Mouse (Mus musculus) neural tube, embryonic 13.5 days (tissue): Measurements from ENCODE around the gene Cdh22. TPM values are rescaled to one million over a fixed set of nuclear protein-coding genes. Genes with fewer than 3 reads are reported as not detected.

Experiments
- ATAC-seq: fragments of 200-750 bp; cut with Nextera tagmentation; 2 replicates; pipeline ENCODE4 v1.8.0; 2017; ENCODE audit warnings: low read depth, mild to moderate bottlenecking, moderate TSS enrichment, moderate library complexity
- H3K27ac ChIP-seq: fragments of 300-500 bp; sonication (generic); replicated peaks from 2 replicates; pipeline ENCODE4 v1.5.1; 2015; ENCODE audit warnings: moderate library complexity, mild to moderate bottlenecking, inconsistent platforms
- H3K27me3 ChIP-seq: fragments of 300-500 bp; sonication (generic); 2 replicates; pipeline ENCODE4 v1.6.1; 2015; ENCODE audit warnings: mild to moderate bottlenecking, inconsistent platforms
- H3K36me3 ChIP-seq: fragments of 300-500 bp; sonication (generic); 2 replicates; pipeline ENCODE4 v1.6.1; 2015; ENCODE audit warnings: mild to moderate bottlenecking, inconsistent platforms
- H3K4me1 ChIP-seq: fragments of 300-500 bp; sonication (generic); replicated peaks from 2 replicates; pipeline ENCODE4 v1.6.1; 2015; ENCODE audit warnings: inconsistent platforms
- H3K4me2 ChIP-seq: fragments of 300-500 bp; sonication (generic); 2 replicates; pipeline ENCODE4 v1.6.1; 2015; ENCODE audit warnings: inconsistent platforms, mild to moderate bottlenecking, moderate library complexity
- H3K4me3 ChIP-seq: fragments of 300-500 bp; sonication (generic); 2 replicates; pipeline ENCODE4 v1.5.1; 2015; ENCODE audit warnings: mild to moderate bottlenecking, inconsistent platforms
- H3K9ac ChIP-seq: fragments of 300-500 bp; sonication (generic); 2 replicates; pipeline ENCODE4 v1.6.1; 2015; ENCODE audit warnings: moderate library complexity, mild to moderate bottlenecking, inconsistent platforms
- H3K9me3 ChIP-seq: fragments of 300-500 bp; sonication (generic); 2 replicates; pipeline ENCODE4 v1.6.1; 2016; ENCODE audit warnings: inconsistent platforms
- WGBS: fragments of 180-500 bp; shearing (Covaris S2); methylation state at CpG from one replicate; pipeline ENCODE4 v1.1.7; 2015; 5-methylcytosine and 5-hydroxymethylcytosine counted together
- polyA plus RNA-seq: library from polyadenylated mRNA; unstranded; fragments of >200 nt; fragmentation: Nextera tagmentation; extraction: Ambion mirVana; gene quantifications from 2 replicates; pipeline ENCODE4 v1.2.1, GENCODE M21; 2015

The Cdh22 gene
- polyA plus RNA-seq, 1 experiment from 2014 or later = 11.4 TPM

GRCm38 (mm10) chr2:165096367-165096766 is 138.3 kb downstream of the Cdh22 start:
- WGBS = 9% methylated on average over 10 of the region's 10 CpGs
- peak overlapping the region; percentile 72 for H3K27ac ChIP-seq
- H3K27me3 ChIP-seq = peaks cover 61% of the 10 kb centered on the region
- peaks cover 51% of the 10 kb centered on the region for H3K4me1 ChIP-seq
- H3K4me3 ChIP-seq = no peak overlapping the region
- H3K9me3 ChIP-seq = no peaks in the 10 kb centered on the region
- H3K4me2 ChIP-seq = no peak overlapping the region
- ATAC-seq = peak; percentile 51
- no peaks in the 10 kb centered on the region for H3K36me3 ChIP-seq
- peak overlapping the region; percentile 32; the same call in 1 of the 2 replicates for H3K9ac ChIP-seq

GRCm38 (mm10) chr2:165092393-165092792 is 142.3 kb downstream of the Cdh22 start:
- no peaks in the 10 kb centered on the region for H3K36me3 ChIP-seq
- no peak for ATAC-seq
- H3K9ac ChIP-seq = no peak overlapping the region
- H3K9me3 ChIP-seq = no peaks in the 10 kb centered on the region
- no peak overlapping the region for H3K27ac ChIP-seq
- H3K4me1 ChIP-seq = peaks cover 49% of the 10 kb centered on the region
- WGBS = 63% methylated on average over 7 of the region's 7 CpGs
- H3K4me2 ChIP-seq = no peak overlapping the region
- H3K27me3 ChIP-seq = peaks cover 37% of the 10 kb centered on the region
- no peak overlapping the region for H3K4me3 ChIP-seq

DNA sequence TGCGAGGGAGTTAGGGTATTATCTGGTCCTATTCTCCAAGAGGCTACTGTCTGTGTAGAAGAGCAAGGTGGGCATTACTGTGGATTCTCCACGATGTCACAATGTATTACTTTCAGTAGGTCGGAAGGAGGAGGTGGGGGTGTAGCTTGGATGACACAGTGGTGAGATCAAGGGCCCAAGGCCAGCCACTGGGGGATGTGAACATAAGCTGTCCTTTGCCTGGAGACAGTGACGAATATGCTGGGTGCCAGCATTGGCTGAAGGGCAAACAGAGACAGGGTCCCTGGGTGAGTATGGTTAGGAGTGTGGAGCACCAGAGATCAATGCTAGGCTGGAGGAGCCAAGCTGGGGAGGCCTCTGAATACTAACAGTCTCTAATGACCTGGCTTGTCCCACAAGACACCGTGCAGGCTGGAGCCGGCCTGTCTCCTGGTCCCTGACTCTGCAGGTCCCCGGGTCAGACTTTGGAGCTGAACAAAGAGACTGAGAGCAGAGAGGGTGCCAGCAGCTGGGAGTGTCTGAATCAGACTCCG is 143.2 kb downstream of the Cdh22 start:
- H3K4me2 ChIP-seq = no peak overlapping the region
- no peaks in the 10 kb centered on the region for H3K9me3 ChIP-seq
- WGBS = 73% methylated on average over 8 of the region's 8 CpGs
- no peak overlapping the region for H3K27ac ChIP-seq
- no peak overlapping the region for H3K4me3 ChIP-seq
- no peak overlapping the region for H3K9ac ChIP-seq
- H3K27me3 ChIP-seq = peaks cover 29% of the 10 kb centered on the region
- no peak for ATAC-seq
- no peaks in the 10 kb centered on the region for H3K36me3 ChIP-seq
- peaks cover 42% of the 10 kb centered on the region for H3K4me1 ChIP-seq

GRCm38 (mm10) chr2:165090650-165091049 is 144.0 kb downstream of the Cdh22 start, which contains the start of gene 1700025C18Rik:
TSS of gene 1700025C18Rik (minus strand) at chr2:165090750.
- Histone ChIP-seq H3K9ac (0 out of 2 replicates have a peak within 1 kb of the TSS, but pooled peaks have one; percentile 38), H3K9me3 (no peaks in the 10 kb centered on the region), H3K36me3 (no peaks in the 10 kb centered on the region), H3K4me2 (no peak within 1 kb of the TSS), H3K4me1 (peaks cover 33% of the 10 kb centered on the region), H3K4me3 (no peak within 1 kb of the TSS), H3K27ac (0 out of 2 replicates have a peak within 1 kb of the TSS, but pooled peaks have one; percentile 28), H3K27me3 (peaks cover 21% of the 10 kb centered on the region)
- no peak for ATAC-seq
- WGBS = 61% methylated on average over 2 of the region's 2 CpGs

DNA sequence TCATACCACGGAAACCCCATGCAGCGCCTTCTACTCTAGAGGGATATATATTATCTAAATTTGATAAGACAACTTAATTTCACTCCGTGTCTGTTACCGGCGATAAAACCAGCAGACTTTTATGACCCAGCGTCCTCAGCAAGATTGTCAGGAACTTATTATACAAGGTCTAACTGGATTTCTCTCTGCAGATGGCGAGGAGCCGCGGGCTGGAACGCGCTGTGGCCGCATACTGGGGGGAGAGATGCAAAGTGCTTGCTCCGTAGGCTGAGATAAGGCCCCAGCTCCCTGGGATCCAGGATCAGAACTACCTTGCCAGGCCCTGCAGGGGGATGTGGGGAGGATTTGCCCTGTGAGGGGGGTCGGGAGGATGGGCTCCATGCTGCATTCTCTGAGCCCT is 145.2 kb downstream of the Cdh22 start:
- 27% methylated on average over 14 of the region's 14 CpGs for WGBS
- no peaks in the 10 kb centered on the region for H3K9me3 ChIP-seq
- H3K27ac ChIP-seq = 0 out of 2 replicates have a peak overlapping the region, but pooled peaks have one; percentile 28
- ATAC-seq = no peak
- no peak overlapping the region for H3K4me2 ChIP-seq
- H3K4me1 ChIP-seq = peaks cover 27% of the 10 kb centered on the region
- no peaks in the 10 kb centered on the region for H3K36me3 ChIP-seq
- 0 out of 2 replicates have a peak overlapping the region, but pooled peaks have one; percentile 38 for H3K9ac ChIP-seq
- peaks cover 23% of the 10 kb centered on the region for H3K27me3 ChIP-seq
- H3K4me3 ChIP-seq = no peak overlapping the region

GRCm38 (mm10) chr2:165086634-165087033 is 148.0 kb downstream of the Cdh22 start:
- H3K27me3 ChIP-seq = peaks cover 25% of the 10 kb centered on the region
- no peaks in the 10 kb centered on the region for H3K9me3 ChIP-seq
- no peak overlapping the region for H3K4me3 ChIP-seq
- H3K4me2 ChIP-seq = no peak overlapping the region
- H3K27ac ChIP-seq = peak overlapping the region; percentile 38
- WGBS = 68% methylated on average over 4 of the region's 4 CpGs
- peaks cover 16% of the 10 kb centered on the region for H3K4me1 ChIP-seq
- no peak overlapping the region for H3K9ac ChIP-seq
- no peaks in the 10 kb centered on the region for H3K36me3 ChIP-seq
- no peak for ATAC-seq

GRCm38 (mm10) chr2:165081257-165081656 is 153.4 kb downstream of the Cdh22 start:
- no peak for ATAC-seq
- no peak overlapping the region for H3K9ac ChIP-seq
- no peak overlapping the region for H3K27ac ChIP-seq
- WGBS = 45% methylated on average over 7 of the region's 7 CpGs
- no peaks in the 10 kb centered on the region for H3K9me3 ChIP-seq
- no peak overlapping the region for H3K4me2 ChIP-seq
- H3K4me3 ChIP-seq = no peak overlapping the region
- no peaks in the 10 kb centered on the region for H3K36me3 ChIP-seq
- H3K4me1 ChIP-seq = peaks cover 32% of the 10 kb centered on the region
- H3K27me3 ChIP-seq = peaks cover 52% of the 10 kb centered on the region

- WGBS = 30% methylated on average over 9 of the region's 9 CpGs
- no peaks in the 10 kb centered on the region for H3K36me3 ChIP-seq
- H3K9me3 ChIP-seq = no peaks in the 10 kb centered on the region
- peaks cover 38% of the 10 kb centered on the region for H3K4me1 ChIP-seq
- no peak overlapping the region for H3K4me2 ChIP-seq
- peaks cover 58% of the 10 kb centered on the region for H3K27me3 ChIP-seq
- no peak overlapping the region for H3K27ac ChIP-seq
- H3K9ac ChIP-seq = no peak overlapping the region
- H3K4me3 ChIP-seq = no peak overlapping the region
- no peak for ATAC-seq
These were observed 154.0 kb downstream of the Cdh22 start for GRCm38 (mm10) chr2:165080657-165081056.

GRCm38 (mm10) chr2:165078605-165079004 is 156.0 kb downstream of the Cdh22 start:
- Histone ChIP-seq H3K36me3 (no peaks in the 10 kb centered on the region), H3K9ac (no peak overlapping the region), H3K27ac (no peak overlapping the region), H3K27me3 (peaks cover 69% of the 10 kb centered on the region), H3K4me3 (no peak overlapping the region), H3K4me1 (peaks cover 41% of the 10 kb centered on the region), H3K9me3 (no peaks in the 10 kb centered on the region), H3K4me2 (no peak overlapping the region)
- no peak for ATAC-seq
- WGBS = 18% methylated on average over 10 of the region's 10 CpGs

DNA sequence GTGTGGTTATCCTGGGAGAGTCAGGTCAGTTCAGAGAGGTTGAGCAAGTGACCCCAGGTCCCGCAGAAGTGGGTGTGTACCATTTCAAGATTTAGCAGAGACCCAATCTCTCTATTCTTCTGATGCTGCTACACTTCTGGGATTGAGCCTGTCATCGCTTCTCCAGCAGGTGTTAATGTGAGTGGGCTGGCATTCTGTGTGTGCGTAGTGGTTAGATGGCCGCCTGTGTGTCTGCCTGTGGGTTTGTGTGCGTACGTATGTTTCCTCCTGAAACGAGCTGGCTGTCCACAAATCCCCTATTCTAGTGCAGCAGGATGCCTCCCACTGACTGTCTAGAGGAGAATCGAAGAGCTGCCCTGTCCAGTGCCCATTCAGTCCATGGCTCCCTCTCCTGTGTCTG is 156.6 kb downstream of the Cdh22 start:
- no peaks in the 10 kb centered on the region for H3K36me3 ChIP-seq
- H3K4me1 ChIP-seq = peaks cover 47% of the 10 kb centered on the region
- H3K27ac ChIP-seq = no peak overlapping the region
- no peak overlapping the region for H3K9ac ChIP-seq
- peaks cover 74% of the 10 kb centered on the region for H3K27me3 ChIP-seq
- 67% methylated on average over 8 of the region's 8 CpGs for WGBS
- no peak for ATAC-seq
- H3K9me3 ChIP-seq = no peaks in the 10 kb centered on the region
- H3K4me2 ChIP-seq = no peak overlapping the region
- H3K4me3 ChIP-seq = no peak overlapping the region

- Histone ChIP-seq H3K36me3 (no peaks in the 10 kb centered on the region), H3K4me3 (no peak overlapping the region), H3K9me3 (no peaks in the 10 kb centered on the region), H3K9ac (peak overlapping the region; percentile 41; the same call in 1 of the 2 replicates), H3K27me3 (peaks cover 83% of the 10 kb centered on the region), H3K4me2 (peak overlapping the region; percentile 16), H3K27ac (peak overlapping the region; percentile 52), H3K4me1 (peaks cover 49% of the 10 kb centered on the region)
- WGBS = 6% methylated on average over 9 of the region's 9 CpGs
- peak; percentile 52 for ATAC-seq
These were observed 157.6 kb downstream of the Cdh22 start for GRCm38 (mm10) chr2:165077055-165077454.

GRCm38 (mm10) chr2:165074937-165075336 is 159.7 kb downstream of the Cdh22 start:
- H3K36me3 ChIP-seq = no peaks in the 10 kb centered on the region
- WGBS = 41% methylated on average over 2 of the region's 2 CpGs
- no peak overlapping the region for H3K4me2 ChIP-seq
- H3K9ac ChIP-seq = no peak overlapping the region
- ATAC-seq = peak; percentile 26; the same call in 1 of the 2 replicates
- H3K4me3 ChIP-seq = no peak overlapping the region
- H3K27me3 ChIP-seq = peaks cover 80% of the 10 kb centered on the region
- H3K4me1 ChIP-seq = peaks cover 57% of the 10 kb centered on the region
- no peaks in the 10 kb centered on the region for H3K9me3 ChIP-seq
- H3K27ac ChIP-seq = no peak overlapping the region
